Mouse (Mus musculus) bone marrow, adult 2 months (tissue): Measurements from ENCODE around the gene Akr1b8.

Experiments
- CTCF ChIP-seq: fragments of 200-500 bp; IDR thresholded peaks from 2 replicates; pipeline ENCODE4 v1.5.1; 2011; ENCODE audit warnings: low read length, control low read depth; ENCODE audit not compliant: control insufficient read depth, insufficient read depth
- POLR2A ChIP-seq: fragments of 200-500 bp; IDR thresholded peaks from 2 replicates; pipeline ENCODE4 v1.6.1; 2011; ENCODE audit warnings: low read depth, mild to moderate bottlenecking, control low read depth, low read length, borderline replicate concordance; ENCODE audit not compliant: control insufficient read depth

DNA sequence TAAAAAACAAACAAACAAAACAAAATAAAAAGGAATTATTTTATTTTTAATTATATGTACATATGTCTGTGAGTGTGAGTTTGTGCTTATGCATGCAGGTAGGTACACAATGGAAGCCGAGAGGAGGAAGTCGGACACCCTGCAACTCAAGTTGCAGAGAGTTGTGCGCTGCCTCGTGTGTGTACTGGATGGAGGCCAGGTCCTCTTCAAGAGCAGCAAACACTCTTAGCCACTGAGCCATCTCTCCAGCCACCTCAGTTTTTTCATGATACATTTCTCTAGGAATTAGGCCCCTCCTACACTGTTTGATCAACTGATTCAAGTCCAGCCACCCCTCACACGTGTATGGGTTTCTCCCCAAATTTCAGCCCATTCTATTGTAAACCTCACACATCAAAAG, 19.2 kb upstream of the Akr1b8 start:
- no peak for TF ChIP-seq CTCF
- TF ChIP-seq POLR2A = no peak
